Mouse (Mus musculus) olfactory bulb, adult 2 months (tissue): ENCODE measurements around the gene Sv2b.

ENCODE experiments used
- CTCF ChIP-seq: fragments of 200-500 bp; IDR thresholded peaks from 2 replicates; pipeline ENCODE4 v1.5.1; 2012; ENCODE audit warnings: low read depth, mild to moderate bottlenecking, low read length, moderate library complexity; ENCODE audit not compliant: insufficient read depth
- POLR2A ChIP-seq: fragments of 200-500 bp; IDR thresholded peaks from 2 replicates; pipeline ENCODE4 v1.6.1; 2012; ENCODE audit warnings: mild to moderate bottlenecking, low read depth, low read length, moderate library complexity; ENCODE audit not compliant: insufficient read depth

DNA sequence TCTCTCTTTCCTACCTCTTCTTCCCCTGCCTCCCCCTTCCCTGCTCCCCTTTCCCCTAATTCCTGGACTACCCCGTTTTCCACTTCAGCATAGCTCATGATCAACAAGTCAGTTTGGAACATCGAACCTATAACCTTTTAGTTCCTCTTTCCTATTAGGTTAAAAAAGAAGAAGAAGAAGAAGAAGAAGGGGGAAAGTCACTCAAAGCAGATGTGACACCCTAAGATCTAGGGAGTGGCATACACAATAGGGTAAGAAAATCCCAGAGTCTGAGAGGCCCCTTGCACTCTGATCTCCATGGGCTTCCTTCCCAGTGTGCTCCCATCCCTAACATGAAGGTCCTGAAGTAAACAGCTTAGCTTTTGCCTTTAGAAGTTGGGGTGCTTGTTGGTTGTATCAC, 166.3 kb downstream of the Sv2b start:
- no peak for TF ChIP-seq CTCF
- no peak for TF ChIP-seq POLR2A
